Mouse (Mus musculus): Measurements from ENCODE around the gene Maml2.

DNA sequence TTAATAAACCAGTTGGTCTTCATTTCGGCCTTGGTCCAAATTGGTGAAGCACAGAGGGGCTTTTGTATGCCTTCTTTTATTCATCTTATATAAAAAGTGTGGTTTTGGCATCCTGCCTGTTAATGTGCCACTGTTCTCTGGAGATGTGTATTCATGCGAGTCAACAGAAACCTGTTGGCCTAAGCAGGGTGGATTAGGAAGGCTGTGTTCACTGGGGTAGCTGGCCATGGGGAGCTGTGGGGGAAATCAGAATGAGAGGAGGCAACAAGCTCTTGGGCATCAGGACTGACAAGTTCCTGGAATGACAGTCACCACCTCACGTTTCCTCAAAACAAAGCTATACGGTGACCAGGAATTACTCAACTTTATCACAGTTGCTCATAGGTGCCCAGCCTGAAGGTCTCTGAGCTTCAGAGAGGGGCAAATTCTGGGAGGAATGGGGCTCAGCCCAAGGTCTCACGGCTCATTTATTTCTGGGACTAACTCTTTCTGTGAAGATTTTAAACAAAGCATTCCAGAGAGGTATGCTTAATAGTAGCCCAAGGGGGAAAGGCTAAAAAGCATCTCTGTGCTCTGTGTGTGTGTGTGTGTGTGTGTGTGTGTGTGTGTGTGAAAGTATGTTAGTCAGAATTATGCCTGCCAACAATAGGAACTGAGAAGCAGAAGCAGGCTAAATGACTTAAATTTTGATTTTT is 228.0 kb downstream of the Maml2 start:
- TF ChIP-seq CTCF (IDR thresholded peaks at IDR 0.05; ENCODE audit: borderline replicate concordance, insufficient read depth, low read depth, low read length): no peak
- TF ChIP-seq POLR2A (IDR thresholded peaks at IDR 0.05; ENCODE audit: borderline replicate concordance, insufficient read depth, low read length): no peak
